Mouse (Mus musculus): Measurements from ENCODE around the gene Lysmd3. TPM values are rescaled to one million over a fixed set of nuclear protein-coding genes. Genes with fewer than 3 reads are reported as not detected.

Lysmd3 gene
- polyA plus RNA-seq, 1 experiment from 2014 or later = 23.6 TPM

DNA sequence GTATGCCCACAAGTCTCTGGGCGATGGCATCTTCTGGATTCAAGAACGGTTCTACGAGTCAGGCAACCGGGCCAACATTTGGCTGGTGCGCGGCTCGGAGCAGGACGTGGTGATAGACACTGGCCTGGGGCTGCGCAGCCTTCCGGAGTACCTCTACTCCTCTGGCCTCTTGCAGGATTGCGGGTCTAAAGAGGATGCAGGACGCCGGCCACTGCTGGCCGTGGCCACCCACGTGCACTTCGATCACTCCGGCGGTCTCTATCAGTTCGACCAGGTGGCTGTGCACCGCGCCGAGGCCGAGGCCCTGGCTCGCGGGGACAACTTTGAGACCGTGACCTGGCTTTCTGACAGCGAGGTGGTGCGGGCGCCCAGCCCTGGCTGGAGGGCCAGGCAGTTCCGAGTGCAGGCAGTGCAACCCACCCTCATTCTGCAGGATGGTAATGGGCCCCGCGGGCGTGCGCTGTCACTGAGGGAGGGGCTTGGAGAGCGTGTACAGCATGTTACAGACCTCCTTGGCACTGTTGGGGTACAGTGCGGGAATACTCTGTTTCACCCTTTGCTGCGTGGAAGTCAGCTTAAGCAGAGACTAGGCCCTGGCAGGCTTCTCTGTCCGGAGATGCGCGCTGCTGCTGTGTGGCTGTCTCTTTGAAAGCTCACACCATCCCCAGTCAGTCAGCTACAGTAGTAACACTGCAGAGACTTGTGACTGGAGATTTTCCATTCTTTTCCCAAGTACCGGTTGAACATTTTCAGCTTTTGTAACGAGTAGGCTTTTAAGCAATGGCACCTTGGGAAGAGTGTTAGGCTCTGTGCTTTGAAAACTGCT, 54.3 kb downstream of the Lysmd3 start:
- WGBS = 2% methylated on average over 42 of the region's 42 CpGs
- Histone ChIP-seq H3K4me3 (replicated peaks) (peak overlapping the region; percentile 95), H3K4me2 (peak overlapping the region; percentile 99), H3K36me3 (no peaks in the 10 kb centered on the region), H3K9ac (peak overlapping the region; percentile 56; the same call in 1 of the 2 replicates), H3K4me1 (no peaks in the 10 kb centered on the region; the same call in 1 of the 2 replicates), H3K27ac (peak overlapping the region; percentile 94), H3K9me3 (no peaks in the 10 kb centered on the region), H3K27me3 (replicated peaks) (no peaks in the 10 kb centered on the region)
- ATAC-seq (ENCODE audit: insufficient read depth, low FRiP score, low read depth) = peak; percentile 7; the same call in 1 of the 2 replicates

GRCm38 (mm10) chr13:81713896-81714295, 56.4 kb downstream of the Lysmd3 start:
- WGBS = 95% methylated on average over 1 of the region's 1 CpGs
- H3K36me3 ChIP-seq = no peaks in the 10 kb centered on the region
- H3K27me3 ChIP-seq (replicated peaks) = no peaks in the 10 kb centered on the region
- H3K27ac ChIP-seq = no peak overlapping the region
- no peaks in the 10 kb centered on the region; the same call in 1 of the 2 replicates for H3K4me1 ChIP-seq
- ATAC-seq (ENCODE audit: insufficient read depth, low FRiP score, low read depth) = no peak
- no peak overlapping the region for H3K9ac ChIP-seq
- H3K4me3 ChIP-seq (replicated peaks) = no peak overlapping the region
- H3K4me2 ChIP-seq = no peak overlapping the region
- no peaks in the 10 kb centered on the region for H3K9me3 ChIP-seq

Other genes starting within 250 kb of the Lysmd3 start
- gene Adgrv1, start 24.5 kb upstream of the Lysmd3 start, polyA plus RNA-seq (2015; fragmentation: Nextera tagmentation; extraction: Ambion mirVana) = 1.1 and 1.4 TPM in 2 replicates
- gene Polr3g, start 53.4 kb downstream of the Lysmd3 start, polyA plus RNA-seq (2015; fragmentation: Nextera tagmentation; extraction: Ambion mirVana) = 14.4 and 17.1 TPM in 2 replicates
- 8.5 and 9.2 TPM in 2 replicates for gene Mblac2, start 53.7 kb downstream of the Lysmd3 start, polyA plus RNA-seq (2015; fragmentation: Nextera tagmentation; extraction: Ambion mirVana)
- gene Cetn3, start 125.4 kb downstream of the Lysmd3 start, polyA plus RNA-seq (2015; fragmentation: Nextera tagmentation; extraction: Ambion mirVana) = 206 and 243 TPM in 2 replicates

All from stomach, embryonic 15.5 days (tissue).